Mouse (Mus musculus) CH12.LX (cell line): Measurements from ENCODE around the gene Hist1h2bn. TPM values are rescaled to one million over a fixed set of nuclear protein-coding genes. Genes with fewer than 3 reads are reported as not detected.

ENCODE experiments used
- DNase-seq: peaks from one replicate; pipeline ENCODE4 v3.0.0-alpha.2; 2013; ENCODE audit errors: extremely low read depth
- H3K27ac ChIP-seq: 2 replicates; pipeline ENCODE4 v1.5.1; 2012; ENCODE audit warnings: low read depth, mild to moderate bottlenecking, control low read depth, moderate library complexity; ENCODE audit not compliant: insufficient read depth
- H3K27me3 ChIP-seq: replicated peaks from 2 replicates; pipeline ENCODE3; 2012; ENCODE audit warnings: inconsistent platforms
- H3K36me3 ChIP-seq, 2 experiments: replicated peaks in 1 of 2; 2 replicates each; pipeline versions ENCODE3 to v1.6.1; 2012; ENCODE audit warnings: inconsistent platforms in 1 of 2, low read length in 1 of 2, mild to moderate bottlenecking in 1 of 2, mixed read lengths in 1 of 2, moderate library complexity in 1 of 2; ENCODE audit not compliant: control insufficient read depth in 1 of 2, insufficient read depth in 1 of 2
- H3K4me1 ChIP-seq, 2 experiments: 2 replicates each; pipeline ENCODE4 v1.6.1; 2012; ENCODE audit warnings: inconsistent platforms in 1 of 2, moderate library complexity in 1 of 2; ENCODE audit not compliant: insufficient read depth in 2 of 2, control insufficient read depth in 1 of 2
- H3K4me2 ChIP-seq: 2 replicates; pipeline ENCODE4 v1.6.1; 2012; ENCODE audit warnings: low read depth, mild to moderate bottlenecking, control low read depth; ENCODE audit not compliant: poor library complexity, insufficient read depth, severe bottlenecking
- H3K4me3 ChIP-seq, 3 experiments: fragments of 150-350 bp in 1 of 3; sonication (generic) in 1 of 3; replicated peaks in 1 of 3; 2 replicates each; pipeline versions ENCODE3 to v1.5.1; 2011 to 2012; ENCODE audit warnings: low read depth in 2 of 3, low read length in 2 of 3, mild to moderate bottlenecking in 2 of 3, moderate library complexity in 2 of 3, control low read depth in 1 of 3, improper control_type of control experiment in 1 of 3, inconsistent platforms in 1 of 3, mixed read lengths in 1 of 3; ENCODE audit not compliant: poor library complexity in 1 of 3
- H3K79me2 ChIP-seq: replicated peaks from 2 replicates; pipeline ENCODE4 v1.6.1; 2012; ENCODE audit warnings: mild to moderate bottlenecking, moderate library complexity; ENCODE audit not compliant: control insufficient read depth, poor library complexity, insufficient read depth, severe bottlenecking; ENCODE audit errors: extremely low read depth
- H3K9ac ChIP-seq: 2 replicates; pipeline ENCODE4 v1.6.1; 2012; ENCODE audit warnings: low read depth, mild to moderate bottlenecking, control low read depth, moderate library complexity; ENCODE audit not compliant: insufficient read depth
- H3K9me3 ChIP-seq: replicated peaks from 2 replicates; pipeline ENCODE3; 2012; ENCODE audit warnings: low read length, inconsistent platforms, mixed read lengths
- BHLHE40 ChIP-seq: IDR thresholded peaks from 2 replicates; pipeline ENCODE4 v1.6.1; 2011; ENCODE audit warnings: mild to moderate bottlenecking, low read depth, low read length, improper control_type of control experiment
- CHD1 ChIP-seq: IDR thresholded peaks from 2 replicates; pipeline ENCODE4 v1.6.1; 2012; ENCODE audit warnings: low read depth, low read length, improper control_type of control experiment, inconsistent platforms
- CHD2 ChIP-seq: IDR thresholded peaks from 2 replicates; pipeline ENCODE4 v1.6.1; 2011; ENCODE audit warnings: low read length, improper control_type of control experiment
- CTCF ChIP-seq, 2 experiments: IDR thresholded peaks in 1 of 2; conservative IDR thresholded peaks in 1 of 2; 2 replicates each; pipeline ENCODE4 v1.5.1; 2011 to 2012; ENCODE audit warnings: low read depth in 2 of 2, low read length in 2 of 2, improper control_type of control experiment in 1 of 2, inconsistent platforms in 1 of 2, mild to moderate bottlenecking in 1 of 2, moderate library complexity in 1 of 2
- E2F4 ChIP-seq: IDR thresholded peaks from 2 replicates; pipeline ENCODE4 v1.6.1; 2011; ENCODE audit warnings: low read depth, low read length, improper control_type of control experiment; ENCODE audit not compliant: insufficient replicate concordance
- ELF1 ChIP-seq: IDR thresholded peaks from 2 replicates; pipeline ENCODE4 v1.6.1; 2014; ENCODE audit warnings: low read depth, mild to moderate bottlenecking, inconsistent platforms, low read length, improper control_type of control experiment
- EP300 ChIP-seq: IDR thresholded peaks from 2 replicates; pipeline ENCODE4 v1.6.1; 2011; ENCODE audit warnings: low read length, improper control_type of control experiment
- ETS1 ChIP-seq: conservative IDR thresholded peaks from 2 replicates; pipeline ENCODE4 v1.6.1; 2012; ENCODE audit warnings: low read depth, mild to moderate bottlenecking, inconsistent platforms, low read length, improper control_type of control experiment, moderate library complexity
- GABPA ChIP-seq: IDR thresholded peaks from 2 replicates; pipeline ENCODE4 v1.6.1; 2012; ENCODE audit warnings: low read depth, low read length, improper control_type of control experiment, inconsistent platforms; ENCODE audit not compliant: insufficient replicate concordance
- HCFC1 ChIP-seq: IDR thresholded peaks from 2 replicates; pipeline ENCODE4 v1.6.1; 2012; ENCODE audit warnings: low read depth, mild to moderate bottlenecking, inconsistent platforms, low read length, improper control_type of control experiment
- IRF4 ChIP-seq: IDR thresholded peaks from 2 replicates; pipeline ENCODE4 v1.6.1; 2014; ENCODE audit warnings: low read depth, mild to moderate bottlenecking, inconsistent platforms, low read length, improper control_type of control experiment
- JUN ChIP-seq: IDR thresholded peaks from 2 replicates; pipeline ENCODE4 v1.6.1; 2011; ENCODE audit warnings: low read depth, mild to moderate bottlenecking, low read length, improper control_type of control experiment, moderate library complexity; ENCODE audit not compliant: insufficient read depth
- JUND ChIP-seq: conservative IDR thresholded peaks from 2 replicates; pipeline ENCODE4 v1.6.1; 2011; ENCODE audit warnings: low read depth, low read length, improper control_type of control experiment
- KAT2A ChIP-seq: IDR thresholded peaks from 2 replicates; pipeline ENCODE4 v1.6.1; 2012; ENCODE audit warnings: low read length, improper control_type of control experiment, inconsistent platforms; ENCODE audit not compliant: insufficient replicate concordance
- MAFK ChIP-seq: IDR thresholded peaks from 2 replicates; pipeline ENCODE4 v1.6.1; 2011; ENCODE audit warnings: low read length, improper control_type of control experiment; ENCODE audit not compliant: insufficient replicate concordance
- MAX ChIP-seq: IDR thresholded peaks from 2 replicates; pipeline ENCODE4 v1.6.1; 2011; ENCODE audit warnings: low read length, improper control_type of control experiment
- MAZ ChIP-seq: IDR thresholded peaks from 2 replicates; pipeline ENCODE4 v1.6.1; 2012; ENCODE audit warnings: low read depth, mild to moderate bottlenecking, inconsistent platforms, low read length, improper control_type of control experiment, moderate library complexity
- MEF2A ChIP-seq: IDR thresholded peaks from 2 replicates; pipeline ENCODE4 v1.6.1; 2014; ENCODE audit warnings: low read depth, mild to moderate bottlenecking, inconsistent platforms, low read length, improper control_type of control experiment, borderline replicate concordance
- MXI1 ChIP-seq: IDR thresholded peaks from 2 replicates; pipeline ENCODE4 v1.6.1; 2011; ENCODE audit warnings: mild to moderate bottlenecking, low read depth, low read length, improper control_type of control experiment
- MYC ChIP-seq: IDR thresholded peaks from 2 replicates; pipeline ENCODE4 v1.6.1; 2011; ENCODE audit warnings: low read depth, mild to moderate bottlenecking, improper control_type of control experiment, low read length
- NELFE ChIP-seq: IDR thresholded peaks from 2 replicates; pipeline ENCODE4 v1.6.1; 2011; ENCODE audit warnings: low read depth, low read length, improper control_type of control experiment
- NRF1 ChIP-seq: IDR thresholded peaks from 2 replicates; pipeline ENCODE4 v1.6.1; 2014; ENCODE audit warnings: low read depth, mild to moderate bottlenecking, inconsistent platforms, low read length, improper control_type of control experiment, moderate library complexity
- PAX5 ChIP-seq: IDR thresholded peaks from 2 replicates; pipeline ENCODE4 v1.6.1; 2012; ENCODE audit warnings: low read length, inconsistent platforms, mixed read lengths
- POLR2A ChIP-seq: IDR thresholded peaks from 2 replicates; pipeline ENCODE4 v1.6.1; 2011; ENCODE audit warnings: low read depth, mild to moderate bottlenecking, improper control_type of control experiment, low read length
- POLR2AphosphoS2 ChIP-seq: IDR thresholded peaks from 2 replicates; pipeline ENCODE4 v1.6.1; 2011; ENCODE audit warnings: low read depth, low read length, improper control_type of control experiment
- RAD21 ChIP-seq: IDR thresholded peaks from 2 replicates; pipeline ENCODE4 v1.6.1; 2011; ENCODE audit warnings: low read depth, mild to moderate bottlenecking, low read length, improper control_type of control experiment, moderate library complexity
- RCOR1 ChIP-seq: conservative IDR thresholded peaks from 2 replicates; pipeline ENCODE4 v1.6.1; 2012; ENCODE audit warnings: low read depth, mild to moderate bottlenecking, inconsistent platforms, low read length, improper control_type of control experiment
- SIN3A ChIP-seq: IDR thresholded peaks from 2 replicates; pipeline ENCODE4 v1.6.1; 2012; ENCODE audit warnings: low read length, improper control_type of control experiment, inconsistent platforms
- SMC3 ChIP-seq: IDR thresholded peaks from 2 replicates; pipeline ENCODE4 v1.6.1; 2011; ENCODE audit warnings: low read depth, low read length, improper control_type of control experiment
- TBP ChIP-seq: conservative IDR thresholded peaks from 2 replicates; pipeline ENCODE4 v1.6.1; 2011; ENCODE audit warnings: low read depth, low read length, improper control_type of control experiment
- TCF12 ChIP-seq: IDR thresholded peaks from 2 replicates; pipeline ENCODE4 v1.6.1; 2014; ENCODE audit warnings: low read depth, mild to moderate bottlenecking, inconsistent platforms, low read length, improper control_type of control experiment
- UBTF ChIP-seq: IDR thresholded peaks from 2 replicates; pipeline ENCODE4 v1.6.1; 2012; ENCODE audit warnings: low read depth, mild to moderate bottlenecking, inconsistent platforms, low read length, improper control_type of control experiment, moderate library complexity
- USF1 ChIP-seq: IDR thresholded peaks from 2 replicates; pipeline ENCODE4 v1.6.1; 2014; ENCODE audit warnings: low read depth, mild to moderate bottlenecking, inconsistent platforms, low read length, improper control_type of control experiment
- USF2 ChIP-seq: conservative IDR thresholded peaks from 2 replicates; pipeline ENCODE4 v1.6.1; 2011; ENCODE audit warnings: low read depth, low read length, improper control_type of control experiment
- ZC3H11A ChIP-seq: IDR thresholded peaks from 2 replicates; pipeline ENCODE4 v1.6.1; 2012; ENCODE audit warnings: low read depth, mild to moderate bottlenecking, inconsistent platforms, low read length, improper control_type of control experiment
- ZKSCAN1 ChIP-seq: IDR thresholded peaks from 2 replicates; pipeline ENCODE4 v1.6.1; 2012; ENCODE audit warnings: low read depth, inconsistent platforms, low read length, improper control_type of control experiment, borderline replicate concordance
- ZMIZ1 ChIP-seq: IDR thresholded peaks from 2 replicates; pipeline ENCODE4 v1.6.1; 2012; ENCODE audit warnings: low read depth, mild to moderate bottlenecking, inconsistent platforms, low read length, improper control_type of control experiment
- ZNF384 ChIP-seq: IDR thresholded peaks from 2 replicates; pipeline ENCODE4 v1.6.1; 2012; ENCODE audit warnings: low read depth, low read length, improper control_type of control experiment, inconsistent platforms
- dilution Hi-C: fragments of 300-500 bp; cut with MboI; formaldehyde crosslinking; loops from 2 replicates; pipeline ENCODE4 v1.14.3; 2020; ENCODE audit warnings: low sequenced_read_pairs; ENCODE audit not compliant: extremely low pct_unique_long_range_greater_than_20kb, extremely low pct_ligation_motif_present
- in situ Hi-C: fragments of 300-500 bp; cut with MboI; formaldehyde crosslinking; loops from 3 replicates; pipeline ENCODE4 v1.14.3; 2019; ENCODE audit warnings: low sequenced_read_pairs, low pct_ligation_motif_present, low pct_unique_long_range_greater_than_20kb, mixed read lengths
- polyA plus RNA-seq: library from polyadenylated mRNA; unstranded; fragments of >175 nt; gene quantifications from 2 replicates; pipeline ENCODE4 v1.2.1, GENCODE M21; 2012; ENCODE audit warnings: low read depth; ENCODE audit not compliant: insufficient read length
- total RNA-seq, 2 experiments: library from RNA; depleted of rRNA; stranded (reverse); fragments of 300-350 nt in 1 of 2; fragments of >200 nt in 1 of 2; gene quantifications; 2 replicates each; pipeline ENCODE4 v1.2.3; 2012 to 2014

Hist1h2bn gene
- total and polyA plus RNA-seq, 3 experiments: 2.6 to 1,563 (median 24.0) TPM

DNA sequence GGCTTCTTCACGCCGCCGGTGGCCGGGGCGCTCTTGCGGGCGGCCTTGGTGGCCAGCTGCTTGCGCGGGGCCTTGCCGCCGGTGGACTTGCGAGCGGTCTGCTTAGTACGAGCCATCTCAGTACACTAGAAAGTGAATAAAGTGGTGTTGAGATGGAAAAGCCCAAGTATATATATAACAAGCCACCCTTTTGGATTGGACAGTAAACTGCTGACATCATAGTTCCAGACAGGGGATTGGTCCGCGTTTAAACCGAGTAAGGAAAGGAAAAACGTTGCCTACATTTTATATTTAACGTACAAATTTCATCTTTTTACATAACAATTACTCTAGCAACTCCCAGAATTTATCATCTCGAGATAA, 29.3 kb downstream of the Hist1h2bn start, which contains the start of gene Hist1h3i:
TSS of gene Hist1h3i (minus strand) at position 116 of the 363 bp plus-strand sequence.
- dilution Hi-C loops: no loop called here
- TF ChIP-seq PAX5: no peak
- TF ChIP-seq TBP: peak; percentile 99
- peak; percentile 99 for TF ChIP-seq NELFE
- no peak for TF ChIP-seq ZNF384
- no peak for TF ChIP-seq E2F4
- TF ChIP-seq POLR2A: peak; percentile 97
- TF ChIP-seq MXI1: no peak
- TF ChIP-seq IRF4: no peak
- no peak for TF ChIP-seq ZC3H11A
- no peak for TF ChIP-seq ZKSCAN1
- TF ChIP-seq GABPA: no peak
- TF ChIP-seq ZMIZ1: peak; percentile 99
- no peak for TF ChIP-seq MAX
- TF ChIP-seq NRF1: no peak
- TF ChIP-seq MAFK: peak; percentile 62; the same call in 1 of the 2 replicates
- TF ChIP-seq UBTF: 0 out of 2 replicates have a peak, but pooled peaks have one; percentile 72
- peak; percentile 62 for TF ChIP-seq POLR2AphosphoS2
- TF ChIP-seq BHLHE40: no peak
- no peak for TF ChIP-seq SIN3A
- TF ChIP-seq USF2: no peak
- TF ChIP-seq MYC: no peak
- TF ChIP-seq MEF2A: no peak
- TF ChIP-seq CTCF (conservative IDR thresholded peaks at IDR 0.05 in 1 of 2, IDR thresholded peaks at IDR 0.05 in 1 of 2; ENCODE audit: low read depth in 2 of 2, low read length in 2 of 2): no peak
- TF ChIP-seq JUND: no peak
- no peak for TF ChIP-seq RCOR1
- no peak for TF ChIP-seq ELF1
- TF ChIP-seq CHD2: peak; percentile 79
- no peak for TF ChIP-seq MAZ
- TF ChIP-seq ETS1: no peak
- no peak for TF ChIP-seq EP300
- no peak for TF ChIP-seq KAT2A
- TF ChIP-seq SMC3: no peak
- TF ChIP-seq HCFC1: peak; percentile 35
- no peak for TF ChIP-seq RAD21
- TF ChIP-seq TCF12: peak; percentile 77
- no peak for TF ChIP-seq USF1
- no peak for TF ChIP-seq JUN
- peak; percentile 70; the same call in 1 of the 2 replicates for TF ChIP-seq CHD1
- DNase-seq: peak; percentile 92
- in situ Hi-C loops: no loop called here
- H3K4me3 ChIP-seq: peak within 1 kb of the TSS; percentile 29 to 59 (median 43)
- peaks cover 0 to 29% of the 10 kb centered on the region in 2 experiments; a peak in 3 of 4 replicates for H3K4me1 ChIP-seq
- no peaks in the 10 kb centered on the region for H3K79me2 ChIP-seq
- H3K27me3 ChIP-seq: no peaks in the 10 kb centered on the region
- no peaks in the 10 kb centered on the region for H3K9me3 ChIP-seq
- H3K4me2 ChIP-seq: peak within 1 kb of the TSS; percentile 72
- no peaks in the 10 kb centered on the region for H3K36me3 ChIP-seq
- H3K27ac ChIP-seq: peak within 1 kb of the TSS; percentile 94
- peak within 1 kb of the TSS; percentile 83 for H3K9ac ChIP-seq
